Mouse (Mus musculus) urinary bladder, postnatal 25 days (tissue): ENCODE measurements around the gene Ophn1.
A peak's percentile ranks its signal among the peaks of the same experiment; 100 is the strongest.

Experiments
- DNase-seq: peaks from one replicate; pipeline ENCODE4 v3.0.0; 2022; ENCODE audit warnings: low spot score

Gene Ophn1

GRCm38 (mm10) chrX:98890406-98891116 is at the start of gene Ophn1:
Gene Ophn1, minus strand, starts transcription at chrX:98891025.
- peak; percentile 30 for DNase-seq

GRCm38 (mm10) chrX:98937555-98938294 is 46.9 kb upstream of the Ophn1 start:
- peak; percentile 86 for DNase-seq

- DNase-seq: peak; percentile 88
These were observed 46.1 kb upstream of the Ophn1 start for GRCm38 (mm10) chrX:98936707-98937554.

DNA sequence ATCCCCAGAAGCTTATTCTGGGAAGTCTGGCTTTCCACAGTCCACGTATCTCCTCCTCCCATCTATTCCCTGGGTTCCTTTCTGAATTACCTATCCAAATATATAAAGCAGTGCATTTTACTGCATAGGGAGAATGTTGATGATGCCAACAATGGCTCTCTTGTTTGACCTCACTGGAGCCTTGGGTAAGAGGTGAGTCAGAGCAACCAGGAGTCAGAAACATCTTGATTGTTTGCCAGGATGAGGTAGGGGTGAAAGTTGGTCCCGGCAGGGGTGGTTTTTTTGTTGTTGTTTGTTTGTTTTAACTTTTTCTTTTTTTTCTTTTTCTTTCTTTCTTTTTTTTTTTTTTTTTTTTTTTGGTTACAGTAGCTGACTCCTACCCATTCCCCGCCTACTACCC is 45.3 kb upstream of the Ophn1 start, which contains the start of gene Yipf6:
Gene Yipf6 (plus strand): TSS at position 216 of the 400 bp plus-strand sequence.
- DNase-seq: no peak

- DNase-seq: no peak
These were observed 28.6 kb upstream of the Ophn1 start for GRCm38 (mm10) chrX:98919423-98919822.

GRCm38 (mm10) chrX:98908910-98909309 is 18.1 kb upstream of the Ophn1 start:
- no peak for DNase-seq

GRCm38 (mm10) chrX:98904226-98904625 is 13.4 kb upstream of the Ophn1 start:
- DNase-seq: no peak

DNA sequence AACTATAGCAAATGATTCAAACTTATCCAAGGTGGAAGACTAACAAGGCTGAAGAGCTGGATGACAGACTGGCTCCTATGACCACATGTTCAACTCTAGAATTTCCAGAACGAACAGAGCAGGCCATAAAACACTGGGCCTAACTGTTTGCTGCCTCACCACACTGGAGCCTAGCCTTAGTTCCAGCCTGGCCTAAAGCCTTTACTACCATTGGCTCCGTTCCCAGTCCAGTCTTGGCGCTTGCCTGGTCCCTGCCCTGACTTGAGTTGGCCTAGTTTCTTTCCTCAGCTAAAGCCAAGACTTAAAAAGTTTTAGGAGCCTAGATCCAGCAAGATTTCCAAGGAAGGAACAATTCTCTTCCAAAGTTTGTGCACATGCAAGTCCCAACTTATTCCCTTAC is 7.5 kb upstream of the Ophn1 start:
- peak; percentile 23 for DNase-seq

GRCm38 (mm10) chrX:98890072-98890405 is 786 bp downstream of the Ophn1 start:
- DNase-seq: no peak

- no peak for DNase-seq
These were observed 8.8 kb downstream of the Ophn1 start for GRCm38 (mm10) chrX:98881983-98882382.

DNA sequence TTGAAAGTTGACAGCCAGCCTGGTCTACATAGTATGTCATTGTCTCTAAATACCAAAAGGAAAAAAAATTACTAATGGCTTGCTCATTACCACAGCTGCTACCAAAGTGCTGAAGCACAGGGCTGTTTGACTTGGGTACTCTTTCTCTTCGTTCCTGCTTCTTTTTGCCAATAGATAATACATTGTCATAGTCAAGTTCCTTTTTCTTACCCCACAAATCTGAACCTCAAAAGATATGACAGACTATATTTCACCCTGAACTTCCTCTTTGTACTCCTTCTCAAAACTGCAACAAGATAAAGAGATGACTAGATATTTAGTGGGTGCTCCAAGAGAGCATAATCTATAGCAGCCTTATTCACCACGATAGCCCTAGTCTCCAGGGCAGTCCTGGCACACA is 9.7 kb downstream of the Ophn1 start:
- no peak for DNase-seq

GRCm38 (mm10) chrX:98880314-98880713 is 10.5 kb downstream of the Ophn1 start:
- DNase-seq: no peak

GRCm38 (mm10) chrX:98875144-98875543 is 15.7 kb downstream of the Ophn1 start:
- DNase-seq: no peak

- no peak for DNase-seq
These were observed 16.7 kb downstream of the Ophn1 start for GRCm38 (mm10) chrX:98874086-98874485.

GRCm38 (mm10) chrX:98872064-98872463 is 18.8 kb downstream of the Ophn1 start:
- DNase-seq: peak; percentile 14

DNA sequence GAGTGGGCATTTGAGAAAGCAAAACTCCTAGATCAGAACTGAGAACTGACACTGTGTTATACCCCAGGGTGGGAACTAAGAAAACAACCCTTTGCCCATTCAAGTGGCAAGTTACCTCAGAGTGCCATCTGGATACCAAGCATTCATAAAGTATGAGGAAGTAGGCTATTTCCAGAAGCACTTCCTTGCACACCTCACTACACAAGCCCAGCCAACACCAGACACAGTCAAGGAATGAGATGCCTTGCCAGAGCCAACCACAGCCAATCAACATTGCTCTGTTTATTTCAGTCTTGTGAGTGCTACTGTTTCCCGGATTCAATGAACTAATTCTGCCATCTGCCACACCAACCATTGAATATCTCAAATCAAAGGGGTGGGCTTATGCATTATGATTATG is 20.3 kb downstream of the Ophn1 start:
- DNase-seq: no peak

GRCm38 (mm10) chrX:98869735-98870134 is 21.1 kb downstream of the Ophn1 start:
- no peak for DNase-seq

DNA sequence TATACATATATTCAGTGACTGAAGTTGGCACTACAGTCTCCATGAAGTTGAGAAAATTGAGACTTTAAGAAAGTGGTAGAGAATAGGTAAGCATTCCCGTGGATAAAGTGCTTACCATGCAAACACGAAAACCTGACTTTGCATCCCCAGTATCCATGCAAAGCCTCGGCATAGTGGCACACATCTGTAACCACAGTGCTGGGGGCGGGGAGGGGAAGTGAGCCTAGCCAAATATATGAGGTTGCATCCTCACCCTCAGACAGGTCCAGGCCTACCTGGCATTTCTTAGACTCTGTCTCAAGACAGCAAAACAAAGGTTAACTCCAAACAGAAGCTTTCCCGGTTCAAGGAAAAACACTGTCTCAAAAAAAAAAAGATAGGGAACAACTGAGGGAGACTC is 21.7 kb downstream of the Ophn1 start:
- DNase-seq: no peak

DNA sequence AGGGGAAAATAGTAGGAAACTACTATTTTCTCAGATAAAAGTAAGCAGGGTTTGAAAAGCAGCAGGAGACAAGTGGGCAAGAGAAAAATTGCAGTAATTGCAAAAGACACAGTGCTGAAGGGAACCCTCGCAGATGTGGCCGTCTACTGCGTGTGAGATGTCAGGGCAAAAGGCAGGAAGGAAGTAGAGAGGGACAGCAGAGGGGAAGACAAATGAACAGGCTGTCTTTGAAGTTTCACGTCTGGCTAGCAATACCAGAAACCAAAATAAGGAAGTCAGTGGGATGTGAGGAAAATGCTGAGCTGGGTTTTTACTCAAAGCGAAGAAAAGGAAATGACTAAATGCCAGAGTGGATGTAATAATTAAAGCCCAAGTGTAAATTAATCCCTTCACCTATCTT is 30.7 kb downstream of the Ophn1 start:
- no peak for DNase-seq

DNA sequence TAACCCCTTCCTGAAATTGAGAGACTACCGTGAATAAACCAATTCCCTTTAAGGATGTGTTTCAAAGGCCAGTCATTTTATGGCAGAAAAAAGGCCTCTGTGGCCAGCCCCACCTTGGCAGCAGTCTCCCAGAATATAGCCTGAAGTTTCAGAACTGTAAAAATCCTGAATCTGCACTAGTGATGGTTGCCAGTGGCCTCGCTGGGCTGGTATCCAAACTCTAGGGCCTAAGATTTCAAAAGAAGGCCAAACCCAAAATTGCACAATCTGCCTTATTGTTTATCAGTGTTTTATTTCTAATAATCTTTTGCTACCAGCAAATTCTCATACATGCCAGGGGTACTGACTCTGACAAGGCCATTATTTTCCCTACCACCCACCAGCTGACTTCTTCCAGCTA is 34.8 kb downstream of the Ophn1 start:
- no peak for DNase-seq

- DNase-seq: no peak
These were observed 40.0 kb downstream of the Ophn1 start for GRCm38 (mm10) chrX:98850869-98851268.

- no peak for DNase-seq
These were observed 49.2 kb downstream of the Ophn1 start for GRCm38 (mm10) chrX:98841606-98842005.

DNA sequence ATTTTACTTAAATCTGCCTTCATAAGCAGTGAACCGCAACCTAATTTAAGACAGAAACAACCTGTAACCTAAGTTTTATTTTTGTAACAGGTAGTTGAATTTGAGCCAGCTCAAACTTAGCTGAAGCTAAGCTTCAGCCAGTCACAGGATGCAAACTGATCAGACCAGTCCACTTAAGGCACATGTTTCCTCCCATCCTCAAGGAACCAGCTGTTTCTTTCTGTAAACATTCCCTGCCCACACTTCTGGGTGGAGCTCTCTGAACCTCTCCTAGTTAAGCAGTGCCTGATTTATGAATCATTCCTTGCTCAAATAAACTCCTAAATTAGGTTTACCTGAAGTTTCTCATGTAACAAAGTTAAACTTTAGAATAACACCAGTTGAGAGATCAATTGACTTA is 54.8 kb downstream of the Ophn1 start:
- no peak for DNase-seq
